Mouse (Mus musculus): Measurements from ENCODE around the gene Stx6. TPM values are rescaled to one million over a fixed set of nuclear protein-coding genes. Genes with fewer than 3 reads are reported as not detected.

Gene Stx6
- total and polyA plus RNA-seq, 3 experiments = 26.0 to 33.4 (median 31.8) TPM

DNA sequence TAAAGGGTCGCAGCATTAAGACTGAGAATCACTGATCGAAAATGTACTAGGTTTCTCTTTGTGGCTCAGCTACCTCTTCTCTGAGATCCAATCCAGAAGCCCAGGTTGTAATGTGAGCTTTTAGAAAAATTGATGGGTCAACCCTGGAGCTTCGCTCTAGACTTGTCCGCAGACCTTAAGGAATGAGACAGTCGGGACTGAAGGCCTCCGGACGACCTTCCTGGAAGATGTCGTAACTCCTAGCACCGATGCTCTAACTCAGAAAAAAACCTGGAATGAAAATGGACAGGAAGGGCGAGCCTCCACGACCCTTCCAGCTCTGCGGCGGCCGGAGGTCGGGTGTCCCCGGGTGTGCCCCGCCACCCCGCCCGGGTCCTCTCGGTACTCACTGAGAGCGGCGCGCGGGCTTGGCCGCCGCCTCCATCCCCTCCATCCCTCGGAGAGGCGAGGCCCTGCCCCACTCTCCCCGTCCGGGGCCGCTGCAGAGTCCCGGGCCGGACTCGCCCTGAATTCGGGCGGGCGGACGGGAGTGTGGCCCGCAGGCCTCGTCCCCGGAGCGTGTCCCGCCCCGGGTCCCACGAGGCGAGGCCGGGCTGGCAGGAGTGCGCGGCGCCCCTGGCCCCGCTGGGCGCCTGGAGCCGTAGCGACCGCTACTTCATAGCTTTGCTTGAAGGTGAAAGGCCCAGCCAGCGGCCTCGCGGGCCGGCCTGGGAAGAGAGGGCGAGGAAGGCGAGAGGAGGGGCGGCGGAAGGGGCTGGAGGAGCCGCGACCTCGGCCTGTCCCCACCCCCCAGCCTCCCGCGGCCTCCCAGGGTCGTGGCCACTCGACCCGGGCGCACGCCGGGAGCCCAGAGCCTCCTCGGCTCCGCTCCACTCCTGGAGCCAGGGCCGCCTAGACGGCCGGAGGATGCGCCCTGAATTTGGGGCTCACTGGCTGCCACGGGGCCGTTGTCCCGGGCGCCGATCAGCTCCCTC, 85.6 kb downstream of the Stx6 start, which contains the start of gene BC034090:
Gene BC034090 (minus strand): TSS at position 648 of the 974 bp plus-strand sequence.
- in situ Hi-C loops (cut with MboI; ENCODE audit: low pct_ligation_motif_present, low pct_unique_long_range_greater_than_20kb, low sequenced_read_pairs) = no loop called here
- H3K4me3 ChIP-seq (replicated peaks in 1 of 3; ENCODE audit: low read depth in 2 of 3, low read length in 2 of 3, poor library complexity in 1 of 3) = no peak within 1 kb of the TSS
- DNase-seq (ENCODE audit: extremely low read depth) = no peak
- H3K36me3 ChIP-seq (replicated peaks in 1 of 2; ENCODE audit: control insufficient read depth in 1 of 2, insufficient read depth in 1 of 2, low read length in 1 of 2) = no peaks in the 10 kb centered on the region
- no peak within 1 kb of the TSS for H3K27ac ChIP-seq (ENCODE audit: insufficient read depth, low read depth)
- H3K79me2 ChIP-seq (replicated peaks; ENCODE audit: control insufficient read depth, extremely low read depth, insufficient read depth, poor library complexity, severe bottlenecking) = no peaks in the 10 kb centered on the region
- H3K9me3 ChIP-seq (replicated peaks; ENCODE audit: low read length) = peaks cover 3% of the 10 kb centered on the region
- no peak for TF ChIP-seq CHD2 (IDR thresholded peaks at IDR 0.05; ENCODE audit: low read length)
- H3K4me2 ChIP-seq (ENCODE audit: insufficient read depth, low read depth, poor library complexity, severe bottlenecking) = no peak within 1 kb of the TSS
- H3K9ac ChIP-seq (ENCODE audit: insufficient read depth, low read depth) = no peak within 1 kb of the TSS
- H3K27me3 ChIP-seq (replicated peaks) = no peaks in the 10 kb centered on the region
- peaks cover 2 to 3% of the 10 kb centered on the region in 2 experiments; a peak in 3 of 4 replicates for H3K4me1 ChIP-seq (ENCODE audit: control insufficient read depth in 1 of 2, insufficient read depth in 2 of 2)
- dilution Hi-C loops (cut with MboI; ENCODE audit: extremely low pct_ligation_motif_present, extremely low pct_unique_long_range_greater_than_20kb, low sequenced_read_pairs) = no loop called here

DNA sequence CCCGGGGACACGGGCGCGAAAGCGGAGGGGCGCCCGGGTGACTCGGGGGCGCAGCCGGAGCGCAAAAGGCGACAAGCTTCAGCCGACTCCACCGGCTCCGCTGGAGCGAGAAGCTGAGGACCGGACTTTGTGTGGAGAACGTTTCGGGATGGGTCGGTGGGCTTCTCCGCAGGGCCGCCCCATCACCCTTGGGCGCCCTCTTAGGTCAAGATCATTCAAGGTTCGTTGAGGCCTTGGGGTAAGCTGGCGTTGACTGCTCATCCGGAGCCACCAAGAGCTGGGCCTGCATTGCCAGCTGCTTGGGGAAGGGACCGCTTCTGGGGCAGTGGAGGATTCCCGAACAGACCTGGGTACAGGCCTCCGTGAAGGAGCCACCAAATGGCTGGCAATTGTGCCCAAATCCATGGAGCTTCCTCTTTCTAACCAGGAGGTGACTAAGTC, 86.3 kb downstream of the Stx6 start:
- H3K4me1 ChIP-seq (ENCODE audit: control insufficient read depth in 1 of 2, insufficient read depth in 2 of 2) = peaks cover 4 to 7% of the 10 kb centered on the region in 2 experiments; a peak in 3 of 4 replicates
- no peak overlapping the region for H3K4me3 ChIP-seq (replicated peaks in 1 of 3; ENCODE audit: low read depth in 2 of 3, low read length in 2 of 3, poor library complexity in 1 of 3)
- no peak overlapping the region for H3K4me2 ChIP-seq (ENCODE audit: insufficient read depth, low read depth, poor library complexity, severe bottlenecking)
- H3K27me3 ChIP-seq (replicated peaks) = no peaks in the 10 kb centered on the region
- dilution Hi-C loops (cut with MboI; ENCODE audit: extremely low pct_ligation_motif_present, extremely low pct_unique_long_range_greater_than_20kb, low sequenced_read_pairs) (no loop called here), in situ Hi-C loops (cut with MboI; ENCODE audit: low pct_ligation_motif_present, low pct_unique_long_range_greater_than_20kb, low sequenced_read_pairs) (no loop called here)
- no peaks in the 10 kb centered on the region for H3K36me3 ChIP-seq (replicated peaks in 1 of 2; ENCODE audit: control insufficient read depth in 1 of 2, insufficient read depth in 1 of 2, low read length in 1 of 2)
- H3K27ac ChIP-seq (ENCODE audit: insufficient read depth, low read depth) = no peak overlapping the region
- H3K9me3 ChIP-seq (replicated peaks; ENCODE audit: low read length) = peaks cover 3% of the 10 kb centered on the region
- no peaks in the 10 kb centered on the region for H3K79me2 ChIP-seq (replicated peaks; ENCODE audit: control insufficient read depth, extremely low read depth, insufficient read depth, poor library complexity, severe bottlenecking)
- no peak for DNase-seq (ENCODE audit: extremely low read depth)
- TF ChIP-seq MAX (IDR thresholded peaks at IDR 0.05; ENCODE audit: low read length) (no peak), NELFE (IDR thresholded peaks at IDR 0.05; ENCODE audit: low read depth, low read length) (no peak), E2F4 (IDR thresholded peaks at IDR 0.05; ENCODE audit: insufficient replicate concordance, low read depth, low read length) (no peak), ZKSCAN1 (IDR thresholded peaks at IDR 0.05; ENCODE audit: borderline replicate concordance, low read depth, low read length) (no peak), IRF4 (IDR thresholded peaks at IDR 0.05; ENCODE audit: low read depth, low read length) (no peak), GABPA (IDR thresholded peaks at IDR 0.05; ENCODE audit: insufficient replicate concordance, low read depth, low read length) (no peak), CHD2 (IDR thresholded peaks at IDR 0.05; ENCODE audit: low read length) (no peak), CTCF (conservative IDR thresholded peaks at IDR 0.05 in 1 of 2, IDR thresholded peaks at IDR 0.05 in 1 of 2; ENCODE audit: low read depth in 2 of 2, low read length in 2 of 2) (no peak), JUND (conservative IDR thresholded peaks at IDR 0.05; ENCODE audit: low read depth, low read length) (no peak), BHLHE40 (IDR thresholded peaks at IDR 0.05; ENCODE audit: low read depth, low read length) (no peak), RAD21 (IDR thresholded peaks at IDR 0.05; ENCODE audit: low read depth, low read length) (no peak)
- no peak overlapping the region for H3K9ac ChIP-seq (ENCODE audit: insufficient read depth, low read depth)

DNA sequence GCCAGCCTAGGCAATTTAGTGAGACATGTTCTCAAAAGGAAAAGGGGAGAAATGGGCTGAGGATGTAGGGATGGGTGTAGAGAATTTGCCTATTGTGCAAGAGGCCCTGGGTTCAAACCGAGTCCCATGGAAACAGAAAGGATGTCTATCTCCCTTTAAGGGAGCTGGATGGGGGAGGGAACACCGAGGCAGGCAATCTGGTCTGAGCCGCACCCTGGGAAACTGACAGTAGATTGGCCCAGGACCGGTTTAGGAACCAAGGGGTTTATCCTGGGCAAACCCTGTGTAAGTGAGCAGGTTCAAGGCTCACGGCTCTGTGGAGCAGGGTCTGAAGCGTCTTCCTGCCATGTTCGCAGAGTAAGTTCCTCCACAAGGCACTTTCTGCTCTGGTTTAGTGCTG, 87.0 kb downstream of the Stx6 start:
- dilution Hi-C loops (cut with MboI; ENCODE audit: extremely low pct_ligation_motif_present, extremely low pct_unique_long_range_greater_than_20kb, low sequenced_read_pairs) = no loop called here
- Histone ChIP-seq H3K27me3 (replicated peaks) (no peaks in the 10 kb centered on the region), H3K27ac (ENCODE audit: insufficient read depth, low read depth) (no peak overlapping the region), H3K36me3 (replicated peaks in 1 of 2; ENCODE audit: control insufficient read depth in 1 of 2, insufficient read depth in 1 of 2, low read length in 1 of 2) (no peaks in the 10 kb centered on the region), H3K4me2 (ENCODE audit: insufficient read depth, low read depth, poor library complexity, severe bottlenecking) (no peak overlapping the region), H3K79me2 (replicated peaks; ENCODE audit: control insufficient read depth, extremely low read depth, insufficient read depth, poor library complexity, severe bottlenecking) (no peaks in the 10 kb centered on the region), H3K9me3 (replicated peaks; ENCODE audit: low read length) (peaks cover 3% of the 10 kb centered on the region), H3K4me3 (replicated peaks in 1 of 3; ENCODE audit: low read depth in 2 of 3, low read length in 2 of 3, poor library complexity in 1 of 3) (no peak overlapping the region), H3K4me1 (ENCODE audit: control insufficient read depth in 1 of 2, insufficient read depth in 2 of 2) (peaks cover 4 to 7% of the 10 kb centered on the region in 2 experiments; a peak in 3 of 4 replicates), H3K9ac (ENCODE audit: insufficient read depth, low read depth) (no peak overlapping the region)
- no peak for DNase-seq (ENCODE audit: extremely low read depth)
- no peak for TF ChIP-seq CHD2 (IDR thresholded peaks at IDR 0.05; ENCODE audit: low read length)
- no peak for TF ChIP-seq POLR2A (IDR thresholded peaks at IDR 0.05; ENCODE audit: low read depth, low read length)
- no peak for TF ChIP-seq MAFK (IDR thresholded peaks at IDR 0.05; ENCODE audit: insufficient replicate concordance, low read length)
- TF ChIP-seq ETS1 (conservative IDR thresholded peaks at IDR 0.05; ENCODE audit: low read depth, low read length) = no peak
- in situ Hi-C loops (cut with MboI; ENCODE audit: low pct_ligation_motif_present, low pct_unique_long_range_greater_than_20kb, low sequenced_read_pairs) = no loop called here
